Mouse (Mus musculus): ENCODE data around the gene Itpkc.

Gene Itpkc

GRCm38 (mm10) chr7:27164112-27164947, 64.1 kb downstream of the Itpkc start:
- WGBS: 64% methylated on average over 33 of the region's 33 CpGs

GRCm38 (mm10) chr7:27163450-27163805, 65.0 kb downstream of the Itpkc start:
- WGBS: 53% methylated on average over 5 of the region's 5 CpGs

DNA sequence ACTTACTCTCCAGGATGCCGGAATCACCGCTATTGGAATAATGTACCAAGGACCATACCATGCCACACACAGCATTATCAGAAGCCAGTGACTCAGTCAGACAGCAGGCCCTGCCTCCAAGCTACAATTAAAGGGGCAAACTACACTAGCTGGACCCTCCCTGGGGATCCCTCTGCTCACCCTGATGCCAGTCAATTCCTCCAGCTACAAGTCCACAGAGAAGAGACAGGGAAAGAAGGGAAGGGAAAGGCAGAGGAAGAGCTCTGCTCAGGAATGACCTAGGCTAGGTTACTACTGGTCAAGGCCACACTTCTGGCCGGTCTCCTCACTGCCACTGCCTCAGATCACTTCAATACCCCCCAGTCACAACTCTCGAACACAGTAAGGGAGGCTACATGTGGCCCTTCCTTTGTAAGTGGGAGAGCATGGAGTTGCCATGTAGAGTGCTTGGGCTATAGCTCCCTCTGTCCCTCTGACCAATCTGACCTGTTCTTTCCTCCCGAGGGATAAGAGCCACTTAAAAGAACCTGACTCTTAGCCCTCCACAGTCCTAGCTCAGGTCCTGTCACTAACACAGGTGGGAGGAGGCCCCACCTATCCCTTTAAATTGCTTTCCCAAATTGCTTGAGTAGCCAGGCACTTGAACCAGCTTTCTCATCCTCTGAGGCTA, 65.5 kb downstream of the Itpkc start:
- WGBS: 70% methylated on average over 5 of the region's 5 CpGs

- 87% methylated on average over 4 of the region's 4 CpGs for WGBS
These were observed 66.7 kb downstream of the Itpkc start for GRCm38 (mm10) chr7:27161744-27162143.

GRCm38 (mm10) chr7:27160921-27161320, 67.5 kb downstream of the Itpkc start:
- WGBS: 63% methylated on average over 3 of the region's 3 CpGs

DNA sequence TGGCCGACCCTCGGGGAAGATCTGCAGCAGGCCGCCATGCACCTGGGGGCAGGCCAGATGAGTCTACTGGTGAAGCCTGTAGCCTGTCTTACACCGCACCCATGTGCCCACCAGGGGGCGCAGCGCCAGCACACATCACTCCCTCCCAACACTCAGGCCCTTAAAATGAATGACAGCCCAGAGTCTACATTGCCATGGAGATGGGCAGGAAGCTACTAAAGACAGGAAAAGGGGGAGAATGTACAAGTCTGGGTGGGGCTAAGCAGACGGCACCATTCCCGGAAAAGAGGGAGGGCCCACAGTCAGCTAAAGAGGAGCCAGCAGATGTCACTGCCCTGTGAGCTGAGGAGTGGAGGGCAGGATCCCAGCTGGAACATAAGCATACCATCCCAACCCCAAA, 68.6 kb downstream of the Itpkc start:
- WGBS: 10% methylated on average over 8 of the region's 8 CpGs

GRCm38 (mm10) chr7:27159256-27159655, 69.2 kb downstream of the Itpkc start:
- WGBS: 93% methylated on average over 6 of the region's 6 CpGs

GRCm38 (mm10) chr7:27158171-27158570, 70.3 kb downstream of the Itpkc start:
- 91% methylated on average over 9 of the region's 9 CpGs for WGBS
